Mouse (Mus musculus) gastrocnemius, postnatal 4 days (tissue): ENCODE results near the gene Tspan15. TPM values are rescaled to one million over a fixed set of nuclear protein-coding genes. Genes with fewer than 3 reads are reported as not detected.

Experiments used
- DNase-seq, 2 experiments: peaks; one replicate each; pipeline ENCODE4 v3.0.0; 2021 to 2022; ENCODE audit warnings: low spot score in 2 of 2, mixed read lengths in 2 of 2
- total RNA-seq, 2 experiments: library from RNA; stranded (reverse); gene quantifications; 2 replicates each; pipeline ENCODE4 v1.2.3; 2021

Tspan15 gene
- total RNA-seq, 2 experiments from 2014 or later: 25.5 to 30.8 TPM

- DNase-seq: no peak
Observed at GRCm38 (mm10) chr10:62231811-62232210, 760 bp upstream of the Tspan15 start.

GRCm38 (mm10) chr10:62231395-62231732 is 313 bp upstream of the Tspan15 start:
- no peak for DNase-seq

- DNase-seq: no peak
Observed at GRCm38 (mm10) chr10:62228126-62228525, 2.9 kb downstream of the Tspan15 start.

GRCm38 (mm10) chr10:62225839-62226238 is 5.2 kb downstream of the Tspan15 start:
- DNase-seq: no peak

- DNase-seq: no peak
Observed at GRCm38 (mm10) chr10:62224231-62224630, 6.8 kb downstream of the Tspan15 start.

- no peak for DNase-seq
Observed at GRCm38 (mm10) chr10:62222777-62223176, 8.3 kb downstream of the Tspan15 start.

- DNase-seq: no peak
Observed at GRCm38 (mm10) chr10:62221647-62222046, 9.4 kb downstream of the Tspan15 start.

- DNase-seq: no peak
Observed at GRCm38 (mm10) chr10:62220732-62221514, 10.1 kb downstream of the Tspan15 start.

- DNase-seq: no peak
Observed at GRCm38 (mm10) chr10:62218789-62219172, 12.3 kb downstream of the Tspan15 start.

GRCm38 (mm10) chr10:62218044-62218788 is 12.8 kb downstream of the Tspan15 start:
- no peak for DNase-seq

GRCm38 (mm10) chr10:62217196-62217595 is 13.9 kb downstream of the Tspan15 start:
- DNase-seq: no peak

- DNase-seq: no peak
Observed at GRCm38 (mm10) chr10:62216595-62216994, 14.5 kb downstream of the Tspan15 start.

GRCm38 (mm10) chr10:62215633-62216032 is 15.4 kb downstream of the Tspan15 start:
- no peak for DNase-seq

GRCm38 (mm10) chr10:62215169-62215616 is 15.9 kb downstream of the Tspan15 start:
- DNase-seq: no peak

GRCm38 (mm10) chr10:62211310-62211709 is 19.7 kb downstream of the Tspan15 start:
- DNase-seq: no peak

- DNase-seq: no peak
Observed at GRCm38 (mm10) chr10:62208241-62208896, 22.7 kb downstream of the Tspan15 start.

GRCm38 (mm10) chr10:62202574-62202973 is 28.5 kb downstream of the Tspan15 start:
- DNase-seq: no peak

- no peak for DNase-seq
Observed at GRCm38 (mm10) chr10:62198891-62199290, 32.2 kb downstream of the Tspan15 start.

- no peak for DNase-seq
Observed at GRCm38 (mm10) chr10:62197403-62197802, 33.6 kb downstream of the Tspan15 start.

- no peak for DNase-seq
Observed at GRCm38 (mm10) chr10:62195376-62195775, 35.7 kb downstream of the Tspan15 start.

GRCm38 (mm10) chr10:62194946-62195345 is 36.1 kb downstream of the Tspan15 start:
- no peak for DNase-seq

- DNase-seq: no peak
Observed at GRCm38 (mm10) chr10:62194461-62194860, 36.6 kb downstream of the Tspan15 start.
